Mouse (Mus musculus): ENCODE measurements around the gene Tmprss11a. TPM values are rescaled to one million over a fixed set of nuclear protein-coding genes. Genes with fewer than 3 reads are reported as not detected.

The Tmprss11a gene
- not detected for total RNA-seq (2021)
- long read RNA-seq, experiment 1: 0 reads
- long read RNA-seq, experiment 2: 0 reads

DNA sequence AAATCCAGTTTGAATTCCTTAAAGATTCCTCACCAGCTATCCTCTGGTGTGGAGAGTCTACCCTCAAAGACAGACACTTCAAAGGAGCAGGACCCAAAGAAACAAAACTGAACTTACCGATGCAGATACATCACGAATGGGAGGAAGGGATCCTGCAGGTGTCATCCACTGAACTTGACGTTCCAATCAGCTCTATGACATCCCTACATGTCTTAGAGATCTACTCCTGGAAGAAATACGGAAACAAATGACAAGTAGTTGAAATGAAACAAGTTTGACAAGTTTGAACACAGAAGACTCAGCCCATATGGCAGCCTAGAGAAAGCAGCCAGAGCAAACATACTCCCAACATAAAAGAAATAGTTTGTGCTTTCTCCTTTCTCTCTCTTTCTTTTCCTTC lies at the start of gene Tmprss11a:
Tmprss11a (minus strand) TSS at position 101 of the 400 bp plus-strand sequence.
- DNase-seq: no peak
- intact Hi-C loops (cut with DNase I): no loop called here

DNA sequence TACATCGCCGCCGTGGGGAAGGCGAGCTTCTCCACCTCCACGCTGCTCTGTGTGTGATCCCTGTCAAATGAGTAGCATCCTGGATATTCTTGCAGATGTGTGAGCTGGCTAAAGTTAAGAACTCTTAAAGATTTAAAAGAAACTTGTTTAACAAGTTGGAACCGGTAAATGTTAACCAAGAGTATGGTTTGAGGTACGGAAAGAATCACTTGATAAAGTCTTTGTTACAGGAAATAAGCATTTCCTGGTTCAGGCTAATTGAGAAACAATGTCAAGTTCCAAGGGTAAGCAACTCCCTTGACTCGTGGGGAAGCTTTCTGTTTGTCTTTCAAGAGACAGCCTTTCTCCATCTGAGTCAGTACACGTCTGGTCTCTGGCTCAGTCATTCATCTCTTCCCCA lies 49.7 kb upstream of the Tmprss11a start, which contains the start of gene Tmprss11g:
Tmprss11g (minus strand) TSS at position 101 of the 400 bp plus-strand sequence.
- intact Hi-C loops (cut with DNase I): no loop called here

DNA sequence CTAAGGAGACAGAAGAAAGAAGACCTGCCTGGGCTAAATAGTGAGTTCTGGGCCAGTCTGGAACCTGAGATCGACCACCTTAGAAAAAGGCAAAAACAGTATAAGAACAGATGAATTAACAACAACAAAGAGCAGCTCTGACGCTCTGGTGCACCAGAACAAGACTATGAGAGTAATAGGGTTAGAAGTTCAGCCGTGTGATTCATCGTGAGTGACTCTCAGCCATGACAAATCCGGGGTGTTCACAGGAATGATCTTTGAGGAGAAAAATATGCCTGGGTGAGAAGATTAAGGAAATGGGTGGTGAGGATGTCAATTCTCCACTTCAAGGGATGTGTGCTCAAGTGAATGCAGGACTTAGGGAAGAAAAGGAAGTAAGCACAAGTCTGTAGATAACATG lies 42.7 kb upstream of the Tmprss11a start:
- DNase-seq: no peak
- intact Hi-C loops (cut with DNase I): no loop called here

More for the DNA sequence above, 49.7 kb upstream of the Tmprss11a start, which contains the start of gene Tmprss11g:
- no peak for DNase-seq

DNA sequence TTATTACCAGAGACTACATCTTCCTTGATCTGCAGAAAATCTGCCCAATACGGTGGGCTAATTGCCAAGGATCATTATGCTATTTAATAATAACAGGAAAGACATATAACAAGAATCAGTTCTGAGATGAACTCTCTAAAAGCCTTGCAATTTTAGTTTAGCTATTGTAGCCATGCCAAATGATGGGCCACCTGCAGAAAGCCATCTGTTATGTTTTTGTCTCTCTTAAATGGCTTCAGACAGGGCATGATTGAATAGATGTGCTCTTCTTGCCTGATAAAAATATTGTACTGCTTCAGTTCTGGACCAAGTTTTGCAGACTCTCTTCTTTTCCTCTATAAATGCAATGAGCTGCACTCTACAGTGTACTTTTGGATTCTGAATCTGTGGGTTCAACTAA lies 24.7 kb upstream of the Tmprss11a start:
- no peak for DNase-seq
- intact Hi-C loops (cut with DNase I): no loop called here

DNA sequence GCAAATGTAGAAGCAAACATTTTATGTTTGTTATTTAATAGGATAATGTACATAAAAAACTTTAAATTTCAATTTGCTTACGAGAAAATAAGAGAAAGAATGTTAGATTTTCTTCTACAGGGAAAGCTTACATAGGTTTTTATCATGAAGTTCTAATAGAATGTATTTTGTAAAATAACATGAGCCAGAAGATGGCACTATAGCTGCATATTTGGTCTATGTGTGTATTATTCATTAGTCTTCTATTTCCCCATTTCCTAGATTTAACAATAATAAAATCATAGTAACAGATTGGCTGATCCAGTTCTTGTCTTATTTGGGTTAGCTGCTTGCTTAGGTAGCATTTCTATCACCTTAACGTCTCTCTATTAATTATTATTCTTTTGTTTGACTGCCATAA lies 13.8 kb upstream of the Tmprss11a start:
- intact Hi-C loops (cut with DNase I): no loop called here
- DNase-seq: no peak

DNA sequence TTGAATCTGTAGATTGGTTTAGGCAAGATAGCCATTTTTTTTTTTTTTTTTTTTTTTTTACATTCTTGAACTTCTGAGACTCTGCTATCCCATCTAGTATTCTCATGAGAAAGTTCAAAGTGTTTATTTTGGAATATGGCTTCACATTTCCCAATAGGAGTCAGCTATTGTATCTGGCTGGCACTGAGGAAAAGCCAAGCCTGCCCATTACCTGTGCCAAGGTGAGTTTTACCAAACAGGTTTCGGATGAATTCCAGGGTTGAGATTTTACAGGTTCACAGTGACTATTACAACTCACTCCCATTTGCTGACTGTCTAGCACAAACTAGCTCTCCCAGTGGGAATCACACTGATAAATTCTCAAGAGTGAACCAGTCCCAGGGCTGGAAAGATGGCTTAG lies 13.2 kb upstream of the Tmprss11a start:
- no peak for DNase-seq
- intact Hi-C loops (cut with DNase I): no loop called here

DNA sequence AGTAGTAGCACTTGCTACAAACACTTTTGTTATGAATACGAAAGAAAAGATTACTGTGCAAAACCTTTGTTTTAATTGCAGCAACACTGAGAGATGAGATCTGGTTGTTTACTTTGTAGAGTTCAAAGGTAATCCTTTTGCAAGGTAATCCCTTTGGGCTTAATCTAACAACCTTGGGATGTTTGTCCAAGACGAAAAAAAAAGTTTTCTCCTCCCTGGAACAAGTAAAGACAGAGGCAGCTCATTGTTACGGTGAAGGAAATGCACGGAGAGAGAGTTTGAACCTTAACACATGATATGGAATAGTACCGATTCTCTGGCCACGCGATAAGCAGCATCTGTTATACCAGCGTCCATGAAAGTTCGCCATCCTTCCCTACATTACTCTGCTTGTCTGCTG lies 5.1 kb upstream of the Tmprss11a start:
- intact Hi-C loops (cut with DNase I): no loop called here
- DNase-seq: no peak

DNA sequence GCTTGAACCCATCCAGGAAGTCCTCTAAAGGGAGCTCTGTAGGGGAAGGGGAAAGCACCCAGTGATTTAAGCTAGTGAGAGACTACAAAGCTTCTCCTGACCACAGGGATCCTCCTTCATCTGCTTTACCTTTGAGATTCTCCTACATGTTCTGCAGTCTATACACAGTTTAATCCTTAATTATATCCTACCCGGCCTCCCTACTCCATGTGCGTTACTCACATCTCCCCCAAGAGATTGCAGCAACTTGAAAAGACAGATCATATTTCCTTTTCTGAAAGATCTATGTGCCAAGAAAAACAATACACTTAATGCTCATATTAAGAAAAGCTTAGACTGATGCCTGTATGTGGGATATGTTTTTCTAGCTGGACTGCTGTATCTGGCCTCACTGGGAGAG lies 29.5 kb downstream of the Tmprss11a start:
- no peak for DNase-seq
- intact Hi-C loops (cut with DNase I): no loop called here

DNA sequence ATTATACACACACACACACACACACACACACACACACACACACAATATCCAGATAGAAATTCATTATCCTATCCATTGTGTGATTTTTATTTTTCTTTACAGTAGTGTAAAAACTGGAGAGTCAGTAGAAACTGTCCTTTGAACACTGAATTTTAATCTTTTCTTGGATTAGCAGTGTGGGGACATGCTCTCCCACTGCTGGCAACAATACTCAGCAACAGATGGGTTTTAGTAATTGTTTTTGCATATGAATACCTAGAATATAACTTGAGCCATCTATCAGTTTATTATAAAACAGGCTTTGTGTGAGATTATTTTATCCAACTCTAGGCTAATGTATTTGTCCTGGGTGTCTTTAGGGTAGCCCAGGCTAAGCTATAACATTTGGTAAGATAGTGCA lies 30.2 kb downstream of the Tmprss11a start:
- no peak for DNase-seq
- intact Hi-C loops (cut with DNase I): no loop called here

DNA sequence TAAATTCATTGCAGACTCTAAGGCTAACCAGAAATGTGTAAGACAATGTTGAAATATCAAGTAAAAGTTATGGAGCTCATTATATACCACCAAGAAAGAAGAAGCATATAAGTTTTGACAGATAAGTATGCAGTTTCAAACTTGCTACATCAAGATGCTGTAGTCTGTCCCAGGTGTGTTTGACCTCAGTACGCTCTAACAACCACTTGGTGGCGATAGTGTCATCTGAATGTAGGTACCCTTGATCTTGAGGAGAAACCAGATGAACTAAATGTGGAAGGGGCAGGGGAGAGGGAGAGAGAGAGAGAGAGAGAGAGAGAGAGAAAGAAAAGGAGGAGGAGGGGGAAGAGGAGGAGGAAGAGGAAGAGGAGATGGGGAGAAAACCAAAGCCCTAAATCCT lies 36.1 kb downstream of the Tmprss11a start:
- no peak for DNase-seq
- intact Hi-C loops (cut with DNase I): no loop called here

DNA sequence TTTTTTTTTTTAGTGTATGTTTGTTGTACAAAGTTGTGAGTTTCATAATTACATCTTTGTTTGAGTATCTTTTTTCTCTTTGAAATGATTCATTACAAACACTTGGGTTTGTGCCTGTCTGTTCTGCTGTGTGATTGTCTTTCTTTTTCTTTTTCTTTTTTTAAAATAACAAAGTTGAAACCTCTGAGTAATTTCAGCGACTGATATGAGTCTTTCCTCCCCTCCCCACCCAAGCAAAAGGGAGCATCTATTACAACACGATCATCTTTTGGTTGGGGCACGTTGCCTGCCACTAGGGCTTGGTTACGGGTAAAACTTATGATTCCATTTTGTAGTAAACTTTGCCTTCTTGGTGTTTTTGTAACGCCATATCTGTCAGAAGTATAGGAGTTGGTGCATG lies 37.7 kb downstream of the Tmprss11a start:
- DNase-seq: no peak

DNA sequence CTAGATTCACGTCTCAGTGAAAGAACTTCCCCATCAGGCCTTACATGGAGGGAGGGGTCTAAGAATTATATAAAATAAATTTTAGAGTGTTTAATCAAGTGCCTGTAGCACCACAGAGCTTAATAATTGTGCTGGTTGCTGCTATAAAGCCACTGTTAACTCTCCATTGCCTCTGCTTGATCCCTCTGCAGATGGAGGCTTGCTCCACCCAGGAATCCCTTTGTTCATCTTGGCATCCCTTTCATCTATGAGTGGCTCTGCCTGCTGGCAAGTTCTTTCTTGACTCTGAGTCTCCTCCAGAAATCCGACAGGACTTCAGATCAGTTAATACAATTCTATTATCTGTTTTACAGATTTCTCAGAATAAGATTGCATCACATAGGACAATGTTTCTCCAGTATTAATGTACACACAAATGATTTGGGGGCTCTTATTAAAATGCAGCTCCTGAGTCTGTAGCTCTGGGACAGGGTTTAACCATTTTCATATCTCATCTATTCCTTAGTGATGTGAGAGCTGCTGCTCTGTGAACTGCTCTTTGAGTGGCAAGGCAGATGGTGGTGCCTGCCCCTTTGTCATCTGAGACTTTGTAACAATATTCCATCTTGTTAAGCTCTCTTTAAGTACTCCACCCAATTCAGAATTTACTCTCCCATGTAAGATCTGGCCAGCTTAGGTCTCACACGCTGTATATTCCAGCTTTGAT lies 47.3 kb downstream of the Tmprss11a start:
- intact Hi-C loops (cut with DNase I): no loop called here
- no peak for DNase-seq

More for the DNA sequence above, 37.7 kb downstream of the Tmprss11a start:
- intact Hi-C loops (cut with DNase I): no loop called here

DNA sequence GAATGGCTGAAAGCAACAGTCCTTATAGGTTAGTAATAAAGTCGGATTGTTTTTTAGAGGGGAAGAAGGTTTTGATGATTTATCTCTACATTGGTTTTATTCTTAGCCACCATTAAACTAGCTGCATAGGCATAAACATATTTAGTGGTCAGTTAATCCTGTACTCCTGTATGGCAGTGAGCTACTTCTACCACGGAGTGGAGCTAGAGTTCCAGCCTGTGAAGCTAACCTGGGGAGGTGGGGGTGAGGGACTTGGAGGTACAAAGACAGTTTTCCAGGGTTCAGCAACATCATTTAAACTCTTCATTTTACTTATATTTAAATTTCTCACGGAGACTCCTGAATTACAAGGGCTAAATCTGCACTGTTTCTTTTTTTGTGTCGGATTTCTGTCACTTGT lies 49.3 kb downstream of the Tmprss11a start:
- no peak for DNase-seq
- intact Hi-C loops (cut with DNase I): no loop called here

DNA sequence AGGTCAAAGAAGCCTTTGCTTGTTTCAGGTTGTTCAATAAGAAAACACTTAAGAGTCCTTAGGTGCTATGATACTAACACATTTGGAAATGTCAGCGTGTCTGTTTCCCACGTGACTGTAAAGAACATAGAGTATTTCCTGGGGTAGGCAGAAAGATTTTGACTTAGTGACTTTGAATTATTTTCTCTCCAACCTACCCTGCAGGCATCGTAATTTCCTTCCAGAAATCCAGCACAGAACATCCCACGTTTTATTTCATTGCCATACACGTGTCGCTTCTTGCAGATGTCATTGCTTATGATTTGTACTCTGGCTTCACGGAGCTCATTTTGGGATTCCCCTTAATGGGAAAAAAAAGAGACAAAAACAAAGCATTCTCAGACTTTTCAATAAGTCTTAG lies 54.5 kb downstream of the Tmprss11a start:
- intact Hi-C loops (cut with DNase I): no loop called here
- DNase-seq: no peak

DNA sequence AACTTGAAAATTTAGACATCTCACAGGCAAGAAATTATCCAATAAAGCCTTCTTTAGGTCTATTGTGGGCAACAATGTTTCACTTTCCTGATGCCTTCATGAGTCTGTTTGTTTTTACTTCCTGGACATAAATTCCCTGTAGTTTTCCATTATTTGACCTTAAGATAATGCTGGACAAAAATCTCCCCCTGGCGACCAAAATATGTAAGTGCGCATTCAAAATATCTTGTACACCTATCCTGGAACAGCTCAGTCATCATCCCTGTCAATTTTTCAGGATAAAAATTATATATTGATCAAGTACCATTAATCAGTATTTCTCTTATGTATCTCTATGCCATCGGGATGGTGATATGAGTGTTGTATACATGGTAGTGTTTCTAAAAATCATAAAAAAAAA lies 58.0 kb downstream of the Tmprss11a start:
- no peak for DNase-seq
- intact Hi-C loops (cut with DNase I): no loop called here

DNA sequence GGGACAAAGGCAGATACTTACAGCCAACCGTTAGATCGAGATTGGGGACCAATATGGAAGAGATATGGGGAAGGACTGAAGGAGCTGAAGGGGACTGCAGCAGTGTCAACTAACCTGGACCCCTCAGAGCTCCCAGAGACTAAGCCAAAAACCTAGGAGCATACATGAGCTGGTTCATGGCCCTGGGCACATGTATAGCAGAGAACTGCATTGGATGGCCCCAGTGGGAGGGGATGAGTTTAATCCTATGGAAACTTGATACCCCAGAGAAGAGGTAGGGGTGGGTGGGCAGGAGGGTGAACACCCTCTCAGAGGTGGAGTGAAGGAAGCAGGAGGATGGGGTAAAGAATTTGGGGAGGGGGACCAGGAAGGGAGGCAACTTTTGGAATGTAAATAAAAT lies 60.8 kb downstream of the Tmprss11a start:
- intact Hi-C loops (cut with DNase I): loop anchor here (5.0 kb wide), 1 partner anchor 216 kb away; no protein-coding TSS in a partner anchor
- no peak for DNase-seq

DNA sequence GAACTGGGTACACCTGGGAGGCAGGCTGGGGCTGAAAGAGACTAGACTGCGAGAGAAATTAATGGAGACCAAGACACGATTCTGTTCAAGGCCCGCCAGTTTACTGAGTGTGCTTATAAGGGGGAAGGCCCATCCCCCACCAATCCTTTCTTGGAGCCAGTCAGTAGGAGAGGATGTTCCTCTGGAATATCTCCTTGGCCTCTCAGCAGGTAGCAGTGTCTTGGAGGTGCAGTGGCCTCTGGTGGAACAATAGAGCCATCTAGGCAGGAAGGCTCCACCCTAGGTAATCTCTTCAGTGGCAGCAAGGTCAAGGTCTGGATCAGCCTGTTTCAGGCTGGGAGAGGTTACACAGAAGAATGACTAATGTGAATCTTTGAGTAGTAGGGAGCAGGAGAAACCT lies 61.6 kb downstream of the Tmprss11a start:
- DNase-seq: no peak
- intact Hi-C loops (cut with DNase I): loop anchor here (5.0 kb wide), 1 partner anchor 215 kb away; no protein-coding TSS in a partner anchor

DNA sequence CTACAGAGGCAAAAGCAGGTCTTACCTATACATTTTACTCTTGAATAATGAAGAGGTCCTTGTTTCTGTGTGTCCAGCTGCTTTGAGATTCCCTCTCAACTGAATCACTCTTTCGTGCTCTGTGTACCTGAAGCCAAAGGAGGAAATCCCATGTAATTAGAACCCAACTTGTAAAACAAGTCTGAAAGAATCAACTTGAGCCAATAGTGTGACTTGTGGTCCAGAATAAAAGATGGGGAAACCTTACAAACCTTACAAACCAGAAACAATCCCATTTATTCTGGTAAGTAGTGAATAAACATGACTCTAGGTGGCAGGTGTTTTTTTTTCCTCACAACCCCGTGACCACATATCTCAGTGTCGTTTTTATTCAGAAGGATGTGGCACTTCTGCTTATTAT lies 95.5 kb downstream of the Tmprss11a start, which contains the start of gene Tmprss11d:
Tmprss11d (minus strand) TSS at position 101 of the 400 bp plus-strand sequence.
- intact Hi-C loops (cut with DNase I): no loop called here
- DNase-seq: no peak
